Mouse (Mus musculus): ENCODE measurements around the gene Sept10. TPM values are rescaled to one million over a fixed set of nuclear protein-coding genes. Genes with fewer than 3 reads are reported as not detected.

Gene Sept10
- polyA plus RNA-seq, 1 experiment = 31.4 TPM

DNA sequence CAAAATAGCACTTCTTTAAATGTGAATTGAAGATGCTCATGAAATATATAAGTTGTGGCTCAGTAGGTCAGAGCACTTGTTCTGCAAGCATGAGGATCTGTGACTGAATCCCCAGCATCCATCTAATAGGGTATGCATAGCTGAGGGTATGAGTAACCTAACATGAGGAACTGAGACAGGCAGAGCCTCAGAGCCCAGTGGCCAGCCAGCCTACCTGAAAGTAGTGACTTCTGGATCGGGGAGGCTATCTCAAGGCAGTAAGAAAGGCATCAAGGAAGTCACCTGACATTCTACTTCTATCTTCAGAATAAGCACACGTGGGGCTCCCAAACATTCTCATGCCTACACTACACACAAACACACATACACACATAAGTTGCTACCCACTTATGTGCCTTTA is 3.5 kb upstream of the Sept10 start:
- no peak for DNase-seq (ENCODE audit: low spot score)

DNA sequence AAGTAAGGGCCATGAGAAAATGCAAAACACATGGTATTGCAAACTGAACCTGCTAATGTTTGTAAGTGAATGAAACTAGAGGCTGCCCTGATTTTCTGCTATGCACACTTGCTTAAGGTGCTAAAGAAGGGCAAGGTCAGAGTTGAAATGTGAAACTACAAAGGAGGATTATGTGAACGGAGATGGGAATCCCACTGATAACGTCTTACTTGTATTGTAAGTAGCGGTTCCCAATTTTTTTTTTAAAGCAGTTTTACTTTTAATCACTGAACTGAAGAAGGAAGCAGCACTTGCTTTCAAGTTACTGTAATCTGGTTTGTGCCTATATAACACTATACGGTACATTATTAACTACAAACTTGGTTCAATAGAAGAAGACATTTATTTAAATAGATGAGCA is 2.2 kb upstream of the Sept10 start:
- no peak for DNase-seq (ENCODE audit: low spot score)

DNA sequence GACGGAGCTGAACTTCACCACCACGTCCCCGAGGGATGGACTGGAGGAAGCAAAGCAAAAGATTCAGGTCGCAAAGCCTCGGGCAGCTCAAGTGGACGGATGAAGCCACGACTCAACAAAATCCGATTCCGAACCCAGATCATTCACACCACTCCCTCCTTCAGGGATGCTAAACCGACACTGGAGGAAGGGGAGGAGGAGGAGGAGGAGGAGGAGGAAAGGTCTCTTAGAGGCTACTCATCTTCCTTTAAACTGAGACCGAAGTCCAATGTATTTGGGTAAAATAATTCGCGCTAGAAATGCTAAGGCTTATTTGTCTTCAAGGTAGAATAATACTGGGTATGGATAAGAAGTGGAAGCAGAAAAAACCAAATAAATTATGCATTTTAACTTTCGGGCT is 1.7 kb upstream of the Sept10 start:
- DNase-seq (ENCODE audit: low spot score) = no peak

DNA sequence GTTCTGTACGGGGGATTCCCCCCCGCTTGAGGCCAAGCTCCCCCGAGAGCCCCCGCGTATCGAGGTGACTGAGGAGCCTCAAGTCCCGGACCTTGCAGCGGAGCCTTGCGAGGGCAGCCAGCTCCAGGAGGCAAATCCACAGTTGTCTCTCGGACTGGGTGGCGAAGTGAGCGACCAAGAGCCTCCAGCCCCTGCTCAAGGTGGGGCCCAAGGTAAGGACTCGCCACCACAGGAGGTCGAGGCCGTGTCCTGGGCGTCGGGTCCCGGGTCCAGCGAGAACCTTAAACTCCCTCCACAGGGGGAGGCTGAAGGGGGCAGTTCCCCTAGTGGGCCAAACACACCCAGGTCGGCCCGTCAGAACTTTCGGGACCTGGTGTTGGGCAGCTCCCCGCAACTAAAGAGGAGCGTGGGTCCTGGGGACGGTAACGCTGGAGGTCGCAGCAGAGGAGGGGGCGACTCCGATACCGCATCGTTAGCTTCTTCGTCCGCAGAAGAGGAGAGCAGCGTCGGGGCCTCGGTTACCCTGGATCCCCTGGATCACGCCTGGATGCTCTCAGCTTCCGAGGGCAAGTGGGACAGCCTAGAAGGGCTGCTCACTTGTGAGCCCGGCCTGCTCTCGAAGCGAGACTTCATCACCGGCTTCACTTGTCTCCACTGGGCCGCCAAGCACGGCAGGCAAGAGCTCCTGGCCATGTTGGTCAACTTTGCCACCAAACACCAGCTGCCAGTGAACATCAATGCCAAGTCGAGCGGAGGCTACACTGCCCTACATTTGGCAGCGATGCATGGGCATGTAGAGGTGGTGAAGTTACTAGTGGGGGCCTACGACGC is 839 bp upstream of the Sept10 start:
- peak; percentile 40 for DNase-seq (ENCODE audit: low spot score)

DNA sequence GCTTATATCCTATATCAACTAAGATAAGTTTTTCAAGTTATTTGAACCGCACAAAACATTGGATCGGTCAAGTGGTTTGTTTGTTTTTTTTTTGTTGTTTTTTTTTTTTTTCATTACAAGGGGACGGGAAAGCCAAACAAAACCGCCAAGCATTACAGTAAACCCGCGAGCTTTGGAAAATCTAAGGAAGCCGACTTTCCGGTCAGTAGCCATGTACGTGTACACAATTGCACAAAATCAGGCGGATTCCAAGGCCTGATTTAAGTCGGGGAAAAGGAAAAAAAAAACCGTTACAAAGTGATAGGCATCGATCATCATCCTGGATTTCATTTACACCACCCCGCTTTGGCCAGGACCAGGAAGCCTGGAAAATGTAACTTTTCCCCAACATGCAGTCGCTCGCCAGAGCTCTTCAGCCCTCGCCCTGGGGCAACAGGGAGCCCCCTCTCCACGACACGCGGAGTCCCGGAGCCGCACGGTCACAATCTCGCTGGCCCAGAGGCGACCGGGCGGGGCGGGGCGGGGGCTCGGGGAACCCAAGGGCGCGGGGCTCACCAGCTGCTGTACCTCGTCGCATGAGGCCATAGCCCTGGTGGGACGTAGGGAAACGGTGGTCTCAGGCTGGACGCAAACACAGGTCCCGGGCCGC is 699 bp downstream of the Sept10 start:
- DNase-seq (ENCODE audit: low spot score) = no peak

DNA sequence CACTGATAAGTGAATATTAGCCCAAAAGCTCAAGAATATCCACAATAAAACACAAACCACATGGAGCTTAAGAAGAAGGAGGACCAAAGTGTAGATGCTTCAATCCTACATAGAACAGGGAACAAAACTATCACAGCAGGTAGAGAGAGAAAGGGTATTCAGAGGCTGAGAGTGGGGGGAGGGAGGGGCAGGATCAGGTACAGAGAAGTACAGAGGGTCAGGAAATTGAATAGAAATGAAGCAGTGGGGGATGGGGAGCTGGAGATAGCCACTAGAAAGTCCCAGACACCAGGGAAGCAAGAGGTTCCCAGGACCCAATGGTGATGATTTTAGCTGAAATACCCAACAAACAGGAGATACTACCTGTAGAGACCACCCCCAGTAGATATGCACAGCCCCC is 21.6 kb downstream of the Sept10 start:
- DNase-seq (ENCODE audit: low spot score) = no peak

DNA sequence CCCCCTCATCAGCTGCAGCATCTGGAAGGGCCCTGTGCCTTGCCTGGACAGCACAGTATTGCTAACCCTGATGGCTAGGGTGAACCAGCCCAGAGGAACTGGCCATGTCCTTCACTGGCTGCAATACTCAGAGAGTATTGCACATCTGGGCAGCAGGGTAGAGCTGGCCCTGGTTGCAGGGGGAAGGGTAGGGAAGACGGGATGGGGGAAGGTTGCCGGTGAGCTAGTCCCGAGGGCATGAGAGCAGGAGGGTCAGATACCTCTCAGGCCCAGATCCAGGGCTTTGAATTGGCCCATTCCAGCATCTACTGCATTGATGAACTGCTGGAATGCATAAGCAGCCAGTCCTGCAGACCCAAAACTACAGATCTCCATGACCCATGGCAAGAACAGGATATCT is 24.9 kb downstream of the Sept10 start:
- no peak for DNase-seq (ENCODE audit: low spot score)

DNA sequence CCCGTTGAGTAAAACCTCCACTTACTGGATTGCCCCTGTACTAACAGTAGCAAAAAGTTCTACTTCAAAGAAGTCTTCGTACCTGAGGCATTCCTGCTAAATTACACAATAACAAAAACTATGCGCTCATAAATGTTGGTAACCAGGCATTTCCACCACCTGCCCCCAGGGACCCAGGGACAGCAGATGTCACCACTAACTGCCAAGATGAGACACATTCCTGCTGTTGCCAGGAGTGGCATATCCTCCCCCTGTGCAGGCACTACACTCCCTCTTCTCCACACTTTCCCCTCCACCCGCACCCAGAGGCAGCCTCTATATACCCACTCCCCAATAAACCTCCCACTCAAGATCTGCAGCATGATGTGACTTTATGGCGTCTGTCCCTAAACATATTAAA is 26.8 kb downstream of the Sept10 start:
- DNase-seq (ENCODE audit: low spot score) = no peak

DNA sequence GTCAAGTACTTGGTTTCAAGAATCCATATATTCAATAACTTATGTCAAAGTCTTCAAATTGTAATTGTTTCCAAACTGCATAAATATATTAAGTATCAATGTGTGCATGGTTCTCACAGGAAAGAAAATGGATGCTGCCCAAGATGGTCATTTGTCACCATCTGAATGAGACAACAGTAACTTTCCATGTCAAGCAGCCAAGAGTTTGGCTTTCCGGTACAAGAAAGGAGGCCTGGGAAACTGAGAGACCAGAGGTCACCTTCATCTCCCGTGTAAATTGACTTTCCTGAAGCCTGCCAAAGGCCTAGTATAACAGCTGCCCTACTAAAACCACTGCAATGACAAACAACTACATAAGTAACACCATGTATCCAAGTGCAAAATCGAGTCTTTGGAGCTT is 39.3 kb downstream of the Sept10 start:
- DNase-seq (ENCODE audit: low spot score) = no peak

DNA sequence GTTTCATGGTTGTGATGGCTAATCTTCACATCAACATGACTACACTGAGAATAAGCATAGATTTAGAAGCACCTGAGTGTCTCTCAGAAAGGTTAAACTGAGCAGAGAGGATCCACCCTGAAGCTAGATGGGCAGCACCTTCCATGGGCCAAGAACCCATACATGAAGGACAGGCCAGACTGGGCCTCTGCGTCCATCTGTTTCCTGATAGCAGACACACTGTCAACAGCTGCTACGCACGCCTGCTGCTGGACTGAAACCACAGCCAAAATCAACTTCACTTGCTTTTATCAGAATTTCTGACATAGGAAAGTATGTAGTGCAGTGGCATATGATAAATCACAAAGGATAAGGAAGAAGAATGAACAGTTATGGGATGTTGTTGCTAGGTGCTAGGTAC is 42.0 kb downstream of the Sept10 start:
- DNase-seq (ENCODE audit: low spot score) = no peak

DNA sequence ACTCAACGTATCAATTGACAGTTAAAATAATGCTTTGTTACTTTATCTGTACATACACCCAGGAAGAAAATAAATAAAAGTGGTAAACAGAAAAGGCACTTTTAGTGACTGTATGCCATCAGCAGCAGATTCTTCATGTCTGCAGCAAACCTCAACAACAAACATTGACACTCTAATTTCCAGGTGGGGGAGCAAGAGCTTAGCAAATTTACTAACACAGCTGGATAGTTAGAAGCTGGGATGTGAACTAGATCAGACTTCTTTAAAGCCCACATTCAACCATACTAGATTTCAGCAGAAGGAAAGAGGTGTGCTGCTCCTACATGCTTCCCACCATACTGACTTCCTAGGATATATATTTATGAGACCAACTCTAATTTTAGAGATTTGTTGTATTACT is 49.1 kb downstream of the Sept10 start:
- DNase-seq (ENCODE audit: low spot score) = no peak

DNA sequence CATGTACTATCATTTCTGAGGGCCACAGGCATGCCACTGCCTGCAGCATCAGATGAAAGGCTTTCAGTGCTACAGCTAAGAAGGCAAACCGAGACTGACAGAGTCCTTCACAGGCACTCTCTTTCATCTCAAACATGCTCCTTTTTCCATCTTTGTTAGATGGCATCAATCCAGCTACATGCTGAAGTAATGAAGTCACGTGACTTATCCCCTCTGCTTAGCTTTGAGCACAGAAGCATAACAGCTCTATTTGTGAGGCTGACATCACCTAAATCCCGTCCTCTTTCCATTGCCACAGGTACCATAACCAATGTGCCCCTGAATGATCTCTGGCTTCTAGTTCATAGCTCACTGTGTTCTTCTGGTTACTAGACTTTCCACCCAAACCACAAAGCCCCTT is 50.6 kb downstream of the Sept10 start:
- DNase-seq (ENCODE audit: low spot score) = no peak

DNA sequence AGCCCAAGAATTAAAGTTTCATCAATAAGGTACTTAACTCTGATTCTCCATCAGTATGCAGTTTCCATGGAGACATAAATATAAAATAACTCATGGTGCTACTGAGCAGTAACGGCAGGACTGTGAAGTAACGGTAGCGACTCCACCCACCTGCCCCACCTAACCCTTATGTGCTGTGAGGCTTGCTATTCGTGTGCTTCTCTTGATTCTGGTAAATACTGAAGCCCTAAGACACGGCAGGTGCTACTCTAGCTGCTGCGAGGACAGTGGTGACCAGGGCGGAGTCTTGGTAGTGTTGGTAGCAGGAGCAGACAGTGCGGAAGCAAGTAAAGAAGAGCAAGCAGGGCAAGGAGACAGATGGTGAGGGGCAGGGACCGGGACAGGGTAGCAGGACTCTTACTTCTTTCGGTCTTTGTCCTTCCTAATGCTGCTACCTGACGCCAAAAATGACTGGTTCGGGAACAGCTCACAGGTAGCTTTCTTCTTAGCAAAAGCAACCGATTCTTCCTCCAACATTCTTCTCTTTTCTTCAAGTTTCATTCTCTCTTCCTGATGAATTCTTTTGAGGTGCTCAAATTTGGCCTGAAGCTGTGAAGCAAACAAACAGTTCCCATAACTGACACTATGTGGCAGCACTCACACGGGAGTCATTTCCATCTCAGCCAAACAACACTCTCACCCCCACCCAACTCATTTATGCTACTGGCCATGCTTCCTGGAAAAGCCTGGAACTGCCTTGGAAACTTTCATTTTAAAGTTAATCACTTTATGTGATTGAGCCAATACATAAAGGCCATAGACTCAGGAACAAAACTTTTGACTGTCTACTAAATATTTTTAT is 55.3 kb downstream of the Sept10 start:
- DNase-seq (ENCODE audit: low spot score) = no peak

DNA sequence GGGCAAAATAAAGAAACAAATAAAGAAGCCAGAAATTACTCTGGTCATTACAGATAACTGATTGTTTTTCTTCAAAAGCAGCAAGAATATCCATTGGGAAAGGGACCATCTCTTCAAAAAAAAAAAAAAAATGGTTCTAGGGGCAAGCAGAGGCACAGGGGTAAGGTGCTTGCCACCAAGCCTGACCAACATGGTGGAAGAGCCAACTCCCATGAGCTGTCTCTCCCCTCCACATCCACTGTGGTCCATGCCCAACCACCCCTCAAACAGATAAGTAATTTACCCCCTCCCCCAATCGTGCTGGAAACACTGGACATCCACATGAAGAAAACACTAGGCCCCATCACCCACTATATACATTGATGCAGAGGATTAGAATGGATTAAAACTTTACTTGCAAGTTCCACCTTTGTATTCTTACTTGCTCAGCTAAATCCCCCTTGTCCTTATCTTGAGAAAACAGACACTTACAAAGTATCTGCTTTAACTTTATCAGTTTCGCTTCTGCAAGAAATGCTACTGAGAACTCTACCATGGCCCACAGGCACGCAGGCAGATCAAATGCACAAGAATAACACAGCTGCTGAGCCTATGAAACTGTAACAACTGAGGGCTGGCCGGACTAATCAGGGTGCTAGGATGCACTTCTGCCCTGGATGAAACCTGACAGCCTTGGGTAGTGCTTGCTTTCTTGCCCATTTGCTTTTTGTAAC is 59.3 kb downstream of the Sept10 start:
- DNase-seq (ENCODE audit: low spot score) = no peak

DNA sequence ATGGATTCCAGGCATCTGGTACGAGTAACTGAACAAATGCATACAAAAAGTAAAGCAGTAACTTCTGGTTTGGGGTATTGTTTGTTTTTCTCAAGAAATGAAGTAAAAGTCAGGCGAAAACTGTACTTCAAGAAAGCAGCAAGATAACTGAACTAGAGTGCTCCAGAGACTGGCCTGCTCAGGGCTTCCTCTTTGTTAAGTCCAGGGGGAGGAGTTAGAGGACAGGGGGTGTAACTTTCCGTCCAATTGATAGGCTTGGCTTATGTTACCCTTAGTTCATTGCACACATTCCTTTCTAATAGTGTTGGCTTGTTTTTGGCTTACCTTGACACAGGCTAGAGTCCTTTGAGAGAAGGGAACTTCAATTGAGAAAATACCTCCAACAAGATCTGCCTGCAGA is 63.0 kb downstream of the Sept10 start:
- no peak for DNase-seq (ENCODE audit: low spot score)

DNA sequence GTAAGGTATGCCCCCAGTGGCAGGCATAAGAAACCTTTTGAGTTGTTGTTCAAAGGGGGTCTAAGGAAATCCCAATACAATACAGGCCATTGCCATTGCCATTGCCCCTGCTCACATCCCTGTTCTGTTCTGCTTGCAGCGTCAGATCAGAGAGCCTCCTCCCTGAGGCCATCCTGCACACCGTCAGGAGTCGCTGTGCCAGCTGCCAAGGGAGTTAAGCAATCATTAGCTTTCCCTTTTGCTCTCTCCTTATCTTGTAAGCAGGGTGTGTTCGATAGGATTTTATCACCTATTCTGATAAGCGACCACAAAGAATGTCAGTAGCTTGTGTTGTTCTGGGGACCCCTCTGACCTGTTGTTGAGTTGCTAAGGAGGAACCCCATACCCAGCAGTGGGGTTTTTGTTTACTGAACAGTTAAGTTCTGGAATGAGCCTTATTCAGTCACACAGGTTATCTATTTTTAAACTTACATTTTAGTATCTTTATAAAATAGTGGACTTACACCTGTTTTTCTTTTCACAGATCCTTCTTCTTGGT is 69.0 kb downstream of the Sept10 start:
- DNase-seq (ENCODE audit: low spot score) = no peak

DNA sequence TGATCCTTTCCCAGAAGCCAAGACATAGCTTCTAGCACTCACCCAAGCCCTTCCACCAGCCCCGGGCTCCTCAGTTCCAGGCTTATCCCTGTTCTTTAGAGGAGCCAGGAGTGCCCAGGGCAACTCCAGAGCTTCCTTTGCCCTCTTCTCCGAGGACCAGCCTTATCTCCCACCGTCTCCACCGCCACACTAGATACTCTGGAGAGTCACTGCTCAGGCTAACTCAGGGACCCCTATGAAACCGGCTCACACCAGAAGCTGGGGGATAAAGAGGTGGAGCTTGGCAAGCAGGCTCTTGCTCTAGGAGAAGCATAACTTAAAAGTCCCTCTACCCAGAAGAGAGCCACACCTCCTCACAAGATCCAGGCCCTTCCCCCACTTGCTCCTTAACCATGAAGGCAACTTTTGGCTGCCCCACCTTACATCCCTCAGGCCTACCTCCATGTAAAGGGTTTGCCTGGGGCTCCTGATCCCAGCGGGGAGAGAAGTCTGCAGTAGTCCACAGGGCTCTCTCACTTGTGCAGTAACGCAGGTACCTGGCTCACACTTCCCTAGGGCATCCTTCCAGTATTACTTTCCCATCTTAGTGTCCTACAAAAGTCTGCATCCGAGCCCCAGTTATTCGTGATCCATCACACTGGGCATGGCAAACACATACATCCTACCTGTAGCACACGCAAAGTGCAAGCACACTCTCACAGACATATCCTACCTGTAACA is 70.5 kb downstream of the Sept10 start:
- no peak for DNase-seq (ENCODE audit: low spot score)

DNA sequence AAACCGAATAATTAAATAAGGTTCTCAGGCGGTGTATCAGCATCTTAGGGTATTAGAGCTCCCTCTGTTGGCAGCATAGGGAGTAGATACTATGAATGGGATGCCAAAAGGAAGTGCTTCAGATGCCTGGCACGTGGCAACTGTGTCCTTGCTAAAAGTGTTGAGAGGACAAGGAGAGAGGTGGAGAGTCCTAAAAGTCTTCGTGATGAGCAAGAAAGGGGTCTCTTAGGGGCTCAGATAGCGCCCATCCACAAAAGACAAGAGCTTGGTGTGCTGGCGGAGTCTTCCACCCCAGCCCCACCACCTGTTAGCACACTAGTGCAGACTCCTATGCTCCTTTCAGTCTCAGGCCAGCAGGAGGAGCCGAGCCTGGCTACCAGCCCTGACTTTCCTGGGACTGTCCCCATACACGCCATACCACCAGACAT is 71.7 kb downstream of the Sept10 start:
- DNase-seq (ENCODE audit: low spot score) = no peak

DNA sequence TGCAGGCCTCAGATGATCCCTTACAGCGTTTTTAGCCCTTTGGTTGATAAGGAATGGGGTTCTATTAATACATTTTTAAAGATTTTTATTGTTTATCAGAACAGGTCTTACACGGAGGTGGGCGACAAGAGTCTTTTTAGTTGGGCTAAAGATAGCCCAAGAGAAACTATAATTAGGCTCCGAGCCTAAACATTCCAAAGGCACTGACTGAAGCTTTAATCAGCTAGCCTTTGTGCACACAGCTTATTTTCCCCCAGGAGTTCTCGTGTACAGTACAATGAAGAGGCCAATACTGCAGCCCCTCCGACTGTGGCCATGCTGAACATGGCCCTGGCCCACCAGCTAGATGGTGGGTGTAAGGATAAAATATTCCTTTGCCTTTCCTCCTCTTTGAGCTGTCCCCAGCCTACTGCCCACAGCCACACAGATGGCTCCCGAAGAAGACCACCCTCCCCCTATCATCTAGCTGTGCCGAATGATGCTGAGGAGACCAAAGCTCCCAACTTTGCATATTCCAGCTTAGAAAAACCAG is 88.1 kb downstream of the Sept10 start:
- DNase-seq (ENCODE audit: low spot score) = no peak

DNA sequence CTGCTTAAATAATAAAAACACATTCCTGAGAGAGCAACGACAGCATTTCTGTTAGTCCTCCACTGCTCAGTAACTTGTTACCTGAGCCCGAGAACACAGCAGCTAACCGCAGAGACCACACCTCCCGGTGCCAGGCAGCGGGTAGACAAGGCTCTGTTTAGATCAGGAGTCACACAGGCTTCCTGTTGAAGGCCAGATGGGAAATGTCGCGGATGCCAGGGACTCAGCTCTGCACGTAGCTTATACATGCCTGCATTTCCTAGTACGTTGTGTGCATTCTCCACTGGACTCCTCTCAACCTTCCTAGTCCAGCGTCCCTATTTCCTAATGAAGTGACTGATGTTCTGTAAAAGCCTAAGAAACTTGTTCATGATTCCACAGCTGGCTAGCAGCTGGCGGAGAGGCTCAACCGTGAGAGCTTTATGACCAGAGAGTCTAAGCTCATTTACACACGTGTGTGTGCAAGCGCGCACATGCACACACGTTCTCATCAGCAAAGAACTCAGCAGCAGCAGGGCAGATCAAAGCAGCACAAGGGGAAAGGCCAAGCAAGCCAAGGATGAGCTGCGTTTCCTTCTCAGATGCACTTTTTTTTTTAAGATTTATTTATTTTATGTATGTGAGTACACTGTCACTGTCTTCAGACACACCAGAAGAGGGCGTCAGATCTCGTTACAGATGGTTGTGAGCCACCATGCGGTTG is 89.6 kb downstream of the Sept10 start:
- no peak for DNase-seq (ENCODE audit: low spot score)
